Mouse (Mus musculus) stomach, postnatal 0 days (tissue): ENCODE data around the gene Skp1a. TPM values are rescaled to one million over a fixed set of nuclear protein-coding genes. Genes with fewer than 3 reads are reported as not detected.

Experiments used
- ATAC-seq: fragments of 200-750 bp; cut with Nextera tagmentation; 2 replicates; pipeline ENCODE4 v1.8.0; 2017; ENCODE audit not compliant: low FRiP score, low TSS enrichment
- DNase-seq: peaks from one replicate; pipeline ENCODE4 v3.0.0-alpha.2; 2016; ENCODE audit warnings: low spot score
- H3K27ac ChIP-seq: fragments of 300-500 bp; sonication (generic); replicated peaks from 2 replicates; pipeline ENCODE4 v1.5.1; 2014; ENCODE audit warnings: mild to moderate bottlenecking, control low read depth
- H3K27me3 ChIP-seq: fragments of 300-500 bp; sonication (generic); 2 replicates; pipeline ENCODE4 v1.6.1; 2014; ENCODE audit warnings: low read length; ENCODE audit not compliant: control insufficient read depth, insufficient read depth
- H3K36me3 ChIP-seq: fragments of 300-500 bp; sonication (generic); 2 replicates; pipeline ENCODE4 v1.6.1; 2014; ENCODE audit warnings: low read length, mixed read lengths; ENCODE audit not compliant: control insufficient read depth, insufficient read depth
- H3K4me1 ChIP-seq: fragments of 300-500 bp; sonication (generic); replicated peaks from 2 replicates; pipeline ENCODE4 v1.6.1; 2014; ENCODE audit warnings: antibody characterized with exemption; ENCODE audit not compliant: control insufficient read depth, insufficient read depth
- H3K4me2 ChIP-seq: fragments of 300-500 bp; sonication (generic); replicated peaks from 2 replicates; pipeline ENCODE4 v1.6.1; 2014; ENCODE audit warnings: low read depth, mild to moderate bottlenecking, control low read depth, moderate library complexity
- H3K4me3 ChIP-seq: fragments of 300-500 bp; sonication (generic); 2 replicates; pipeline ENCODE4 v1.5.1; 2014; ENCODE audit warnings: low read depth, low read length, control low read depth
- H3K9ac ChIP-seq: fragments of 300-500 bp; sonication (generic); 2 replicates; pipeline ENCODE4 v1.6.1; 2014; ENCODE audit warnings: mild to moderate bottlenecking, low read length, control low read depth, mixed read lengths
- H3K9me3 ChIP-seq: fragments of 300-500 bp; sonication (generic); 2 replicates; pipeline ENCODE4 v1.6.1; 2016; ENCODE audit warnings: low read length; ENCODE audit not compliant: control insufficient read depth
- CTCF ChIP-seq: IDR thresholded peaks from 2 replicates; pipeline ENCODE4 v1.5.1; 2016; ENCODE audit warnings: antibody characterized with exemption, low read depth, mild to moderate bottlenecking, moderate library complexity
- EP300 ChIP-seq: optimal IDR thresholded peaks from 2 replicates; pipeline ENCODE3; 2016; ENCODE audit warnings: antibody characterized with exemption
- WGBS: fragments of 180-500 bp; shearing (Covaris S2); extraction: QIAGEN DNeasy Blood & Tissue Kit; methylation state at CpG from one replicate; pipeline ENCODE4 v1.1.7; 2014; 5-methylcytosine and 5-hydroxymethylcytosine counted together
- polyA plus RNA-seq: library from polyadenylated mRNA; unstranded; fragments of >200 nt; fragmentation: Nextera tagmentation; extraction: Ambion mirVana; gene quantifications from 2 replicates; pipeline ENCODE4 v1.2.1, GENCODE M21; 2015

The Skp1a gene
- polyA plus RNA-seq, 1 experiment from 2014 or later, result 542 TPM

- H3K27me3 ChIP-seq, result no peaks in the 10 kb centered on the region
- no peak for TF ChIP-seq EP300
- TF ChIP-seq CTCF, result no peak
- H3K36me3 ChIP-seq, result no peaks in the 10 kb centered on the region
- no peak overlapping the region for H3K4me3 ChIP-seq
- DNase-seq, result peak; percentile 61
- H3K4me1 ChIP-seq, result peaks cover 2% of the 10 kb centered on the region; the same call in 1 of the 2 replicates
- no peak overlapping the region for H3K9ac ChIP-seq
- WGBS, result 41% methylated on average over 5 of the region's 5 CpGs
- no peaks in the 10 kb centered on the region for H3K9me3 ChIP-seq
- peak overlapping the region; percentile 63 for H3K4me2 ChIP-seq
- peak; percentile 55 for ATAC-seq
- peak overlapping the region; percentile 97; the same call in 1 of the 2 replicates for H3K27ac ChIP-seq
Observed at GRCm38 (mm10) chr11:52230694-52231093, 1.1 kb upstream of the Skp1a start.

- H3K36me3 ChIP-seq, result no peaks in the 10 kb centered on the region; the same call in 1 of the 2 replicates
- H3K9me3 ChIP-seq, result no peaks in the 10 kb centered on the region
- peak overlapping the region; percentile 61 for H3K4me3 ChIP-seq
- 16% methylated on average over 3 of the region's 3 CpGs for WGBS
- peaks cover 2% of the 10 kb centered on the region; the same call in 1 of the 2 replicates for H3K4me1 ChIP-seq
- ATAC-seq (no peak), DNase-seq (no peak)
- TF ChIP-seq CTCF (no peak), EP300 (no peak)
- no peaks in the 10 kb centered on the region for H3K27me3 ChIP-seq
- H3K27ac ChIP-seq, result no peak overlapping the region
- H3K9ac ChIP-seq, result peak overlapping the region; percentile 89
- H3K4me2 ChIP-seq, result peak overlapping the region; percentile 63
Observed at GRCm38 (mm10) chr11:52233043-52233653, 1.4 kb downstream of the Skp1a start.

DNA sequence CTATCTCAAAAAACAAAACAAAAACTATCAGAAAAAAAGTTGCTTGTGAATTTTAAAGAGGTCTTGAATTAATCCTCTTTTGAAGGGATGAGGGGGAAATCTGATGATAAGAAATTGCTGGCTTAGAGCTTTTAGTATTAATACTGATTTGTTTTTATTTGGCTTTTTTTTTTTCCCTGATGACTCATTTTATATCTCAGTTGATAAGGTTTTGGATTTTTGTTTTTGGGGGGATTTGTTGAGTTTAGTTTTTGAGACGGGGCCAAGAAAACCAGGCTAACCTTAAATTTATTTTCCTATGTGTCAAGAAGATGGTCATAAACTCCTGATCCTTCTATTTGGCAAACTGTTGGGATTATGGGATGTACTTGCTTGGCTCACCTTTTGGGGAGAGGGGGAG lies 2.1 kb downstream of the Skp1a start:
- ATAC-seq (no peak), DNase-seq (no peak)
- H3K4me1 ChIP-seq, result peaks cover 2% of the 10 kb centered on the region; the same call in 1 of the 2 replicates
- no peak overlapping the region for H3K9ac ChIP-seq
- no peak for TF ChIP-seq CTCF
- TF ChIP-seq EP300, result no peak
- H3K4me3 ChIP-seq, result no peak overlapping the region
- WGBS, result 70% methylated on average over 1 of the region's 1 CpGs
- no peak overlapping the region for H3K27ac ChIP-seq
- H3K36me3 ChIP-seq, result no peaks in the 10 kb centered on the region; the same call in 1 of the 2 replicates
- H3K4me2 ChIP-seq, result no peak overlapping the region
- no peaks in the 10 kb centered on the region for H3K9me3 ChIP-seq
- H3K27me3 ChIP-seq, result no peaks in the 10 kb centered on the region

- Histone ChIP-seq H3K4me1 (peaks cover 2% of the 10 kb centered on the region; the same call in 1 of the 2 replicates), H3K4me2 (no peak overlapping the region), H3K27me3 (no peaks in the 10 kb centered on the region), H3K36me3 (peaks cover 2% of the 10 kb centered on the region; the same call in 1 of the 2 replicates), H3K27ac (no peak overlapping the region), H3K9ac (no peak overlapping the region), H3K9me3 (no peaks in the 10 kb centered on the region), H3K4me3 (no peak overlapping the region)
- DNase-seq, result no peak
- no peak for ATAC-seq
- TF ChIP-seq EP300 (no peak), CTCF (no peak)
Observed at GRCm38 (mm10) chr11:52234509-52234908, 2.7 kb downstream of the Skp1a start.

- H3K9me3 ChIP-seq, result no peaks in the 10 kb centered on the region
- no peak for ATAC-seq
- H3K4me2 ChIP-seq, result no peak overlapping the region
- H3K27me3 ChIP-seq, result no peaks in the 10 kb centered on the region
- DNase-seq, result no peak
- peaks cover 10% of the 10 kb centered on the region; the same call in 1 of the 2 replicates for H3K36me3 ChIP-seq
- H3K27ac ChIP-seq, result no peak overlapping the region
- TF ChIP-seq CTCF, result no peak
- no peak for TF ChIP-seq EP300
- H3K4me3 ChIP-seq, result no peak overlapping the region
- 80% methylated on average over 4 of the region's 4 CpGs for WGBS
- H3K9ac ChIP-seq, result no peak overlapping the region
- no peaks in the 10 kb centered on the region for H3K4me1 ChIP-seq
Observed at GRCm38 (mm10) chr11:52240898-52241542, 9.2 kb downstream of the Skp1a start.

DNA sequence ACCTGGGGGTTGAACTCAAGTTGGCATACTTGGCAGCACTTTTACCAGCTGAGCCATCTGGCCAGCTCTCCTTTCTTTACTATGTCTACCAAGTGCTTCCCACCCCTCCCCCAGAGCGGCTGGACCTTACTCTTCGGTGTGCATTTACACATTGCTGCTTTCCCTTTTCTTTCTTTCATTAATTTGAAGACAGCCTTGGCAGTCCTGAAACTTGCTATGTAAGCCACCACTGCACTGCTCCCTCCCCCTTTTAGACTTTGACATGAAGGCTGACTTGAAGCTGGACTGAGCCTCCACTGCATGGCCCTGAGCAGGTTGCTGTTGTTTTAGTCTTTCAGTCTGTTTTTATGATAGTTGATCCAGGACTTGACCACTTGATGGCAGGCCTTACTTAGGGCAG lies 17.7 kb downstream of the Skp1a start:
- TF ChIP-seq EP300, result no peak
- peak; percentile 24; the same call in 1 of the 2 replicates for TF ChIP-seq CTCF
- 91% methylated on average over 2 of the region's 2 CpGs for WGBS
- H3K4me1 ChIP-seq, result no peaks in the 10 kb centered on the region
- H3K4me3 ChIP-seq, result no peak overlapping the region
- H3K4me2 ChIP-seq, result no peak overlapping the region
- H3K36me3 ChIP-seq, result peaks cover 4% of the 10 kb centered on the region; the same call in 1 of the 2 replicates
- no peak overlapping the region for H3K9ac ChIP-seq
- no peak overlapping the region for H3K27ac ChIP-seq
- no peaks in the 10 kb centered on the region for H3K27me3 ChIP-seq
- no peak for DNase-seq
- H3K9me3 ChIP-seq, result no peaks in the 10 kb centered on the region
- ATAC-seq, result no peak
